Mouse (Mus musculus) CD4-positive, CD25-positive, alpha-beta regulatory T cell, adult 2 months (primary cell): Measurements from ENCODE around the gene Ncs1.

Experiments used
- DNase-seq: peaks from one replicate; pipeline ENCODE4 v3.0.0-alpha.2; 2012; ENCODE audit warnings: low read depth, low spot score

Ncs1 gene

DNA sequence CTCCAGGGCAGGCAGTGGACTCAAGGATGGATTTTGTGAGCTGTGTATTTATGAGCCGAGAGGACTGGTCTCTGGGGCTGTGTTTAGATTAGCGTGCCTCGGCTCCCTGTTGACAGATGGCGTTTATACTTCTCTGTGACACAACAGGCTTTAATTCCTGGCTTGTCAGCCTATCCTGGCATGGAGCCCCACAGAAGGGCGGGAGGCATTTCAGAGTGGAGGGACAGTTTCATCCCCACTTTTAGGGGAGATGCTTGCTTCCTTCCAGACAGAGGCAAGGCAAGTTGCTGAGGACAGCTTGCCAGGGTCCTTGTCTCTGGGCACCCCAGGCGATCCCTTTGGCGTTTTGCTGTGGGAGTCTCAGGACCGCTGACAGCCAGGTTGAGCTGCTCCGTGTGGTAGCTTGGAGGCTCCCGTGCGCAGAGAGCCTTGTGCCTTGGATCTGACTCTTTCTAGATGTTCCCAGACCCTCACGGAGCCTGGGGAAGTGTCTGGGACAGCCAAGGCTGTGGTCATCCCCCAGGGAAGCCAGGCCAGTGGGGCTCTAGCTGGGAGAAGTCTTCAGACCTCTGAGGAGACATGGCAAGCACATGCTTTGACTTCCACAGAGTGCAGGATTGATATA, 92.2 kb downstream of the Ncs1 start:
- no peak for DNase-seq

DNA sequence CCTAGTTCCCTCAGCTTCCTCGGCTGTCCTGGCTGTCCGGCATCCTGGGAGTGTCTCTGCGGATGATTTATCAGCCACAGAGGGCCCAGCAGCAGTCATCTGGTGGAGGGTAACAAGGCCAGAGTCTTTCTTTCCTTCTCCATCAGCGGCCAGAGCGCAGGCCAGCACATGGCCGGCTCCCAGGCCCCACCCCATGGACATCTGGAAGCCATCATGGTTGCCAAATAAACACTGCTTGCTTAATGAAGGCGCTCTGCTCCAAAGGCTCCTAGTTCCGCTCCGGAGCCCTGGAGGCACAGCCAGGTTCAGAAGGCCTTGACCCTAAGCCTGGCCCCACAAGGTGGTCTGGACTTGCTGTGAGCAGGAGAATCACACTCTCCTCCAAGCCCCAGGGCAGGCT, 94.2 kb downstream of the Ncs1 start:
- DNase-seq, result no peak

DNA sequence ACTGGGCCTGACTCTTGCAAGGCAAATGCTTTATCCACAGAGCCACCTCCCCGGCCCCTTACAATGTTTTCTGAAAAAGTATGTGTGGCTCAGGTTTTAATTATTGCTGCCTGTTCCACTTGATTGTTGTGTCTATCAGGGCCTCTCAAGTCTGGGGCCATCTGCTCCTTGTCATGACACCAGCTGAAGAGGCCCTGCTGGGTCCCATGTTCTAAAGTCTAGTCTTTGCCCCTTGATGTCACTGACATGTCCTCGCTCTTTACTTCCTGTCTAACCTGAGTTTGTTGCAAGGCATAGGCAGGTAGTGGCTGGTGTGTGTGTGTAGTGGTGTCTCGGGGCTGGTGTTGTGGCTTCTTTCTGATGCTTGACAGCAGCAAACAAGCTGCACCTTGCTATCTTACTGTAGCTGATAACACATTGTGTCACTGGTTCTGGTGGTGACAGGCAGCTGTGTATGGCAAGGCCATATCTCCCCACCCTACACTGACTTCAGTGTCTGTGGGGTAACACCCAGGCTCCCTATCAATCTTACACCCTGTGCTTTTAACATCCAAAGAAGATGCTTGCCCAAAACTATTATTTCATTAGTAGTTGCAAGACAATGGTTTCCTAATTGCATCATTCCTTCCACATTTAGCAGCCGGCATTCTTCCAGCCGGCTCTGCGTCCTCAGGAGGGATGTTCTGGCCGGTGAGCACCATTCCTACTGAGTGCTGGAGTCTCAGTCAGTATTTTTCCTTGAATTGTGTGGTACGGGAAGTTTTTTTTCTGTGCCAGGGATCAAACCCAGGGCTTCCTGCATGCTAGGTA, 96.3 kb downstream of the Ncs1 start:
- DNase-seq, result no peak
